Mouse (Mus musculus): ENCODE data around the gene Dock1. TPM values are rescaled to one million over a fixed set of nuclear protein-coding genes. Genes with fewer than 3 reads are reported as not detected.

The Dock1 gene
- polyA plus RNA-seq, 1 experiment = 54.8 TPM

DNA sequence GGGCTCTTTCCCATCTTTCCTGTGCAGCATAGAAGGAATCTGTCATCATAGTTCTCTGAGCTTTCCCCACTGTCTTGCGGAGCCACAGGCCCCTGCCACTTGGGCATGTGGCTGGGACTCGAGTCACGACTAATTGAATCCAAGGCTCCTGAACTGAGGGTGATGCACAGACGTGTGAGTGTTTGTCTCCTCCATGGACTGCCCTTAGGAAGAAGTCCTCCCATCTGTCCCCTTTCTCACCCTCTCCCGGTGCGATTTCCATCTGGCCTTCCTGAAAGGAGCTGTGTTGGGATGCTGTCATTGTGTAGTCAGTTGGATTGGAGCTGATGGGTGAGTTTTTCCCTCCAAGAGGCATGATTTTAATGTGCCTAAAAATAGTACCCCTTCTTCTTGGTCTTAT, 136.3 kb downstream of the Dock1 start:
- no peak overlapping the region for H3K4me3 ChIP-seq (ENCODE audit: low read depth, low read length)
- peaks cover 2% of the 10 kb centered on the region; the same call in 1 of the 2 replicates for H3K36me3 ChIP-seq (ENCODE audit: control insufficient read depth, insufficient read depth, low read length, poor library complexity, severe bottlenecking)
- H3K4me1 ChIP-seq (ENCODE audit: control insufficient read depth, insufficient read depth, low read length) = no peaks in the 10 kb centered on the region
- H3K9ac ChIP-seq (ENCODE audit: low read depth, poor library complexity, severe bottlenecking) = no peak overlapping the region
- TF ChIP-seq POLR2A (IDR thresholded peaks at IDR 0.05; ENCODE audit: insufficient read depth, low read length) (no peak), EP300 (IDR thresholded peaks at IDR 0.05; ENCODE audit: insufficient read depth, low read depth, low read length) (no peak), CTCF (IDR thresholded peaks at IDR 0.05; ENCODE audit: low read depth, low read length) (no peak)
- H3K27ac ChIP-seq (ENCODE audit: insufficient read depth, low read length) = no peak overlapping the region
- no peaks in the 10 kb centered on the region for H3K27me3 ChIP-seq (ENCODE audit: control insufficient read depth, insufficient read depth, low read length, poor library complexity, severe bottlenecking)
- no peaks in the 10 kb centered on the region for H3K9me3 ChIP-seq (replicated peaks; ENCODE audit: control insufficient read depth, insufficient read depth, low read length, poor library complexity, severe bottlenecking)

DNA sequence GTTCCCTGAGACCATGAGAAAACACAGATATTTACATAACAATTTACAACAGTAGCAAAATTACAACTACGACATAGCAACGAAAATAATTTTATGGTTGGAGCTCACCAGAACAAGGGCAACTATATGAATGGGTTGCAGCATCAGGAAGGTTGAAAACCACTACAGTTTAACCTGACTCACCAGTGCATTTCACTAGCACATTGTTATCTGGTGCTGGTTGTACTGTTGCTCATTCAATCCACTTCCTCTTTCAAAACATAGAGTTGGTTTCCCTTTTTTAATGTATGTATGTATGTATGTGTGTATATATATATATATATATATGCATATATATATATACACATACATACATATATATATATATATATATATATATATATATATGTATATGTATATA, 138.0 kb downstream of the Dock1 start:
- Histone ChIP-seq H3K4me3 (ENCODE audit: low read depth, low read length) (no peak overlapping the region), H3K27me3 (ENCODE audit: control insufficient read depth, insufficient read depth, low read length, poor library complexity, severe bottlenecking) (no peaks in the 10 kb centered on the region), H3K9ac (ENCODE audit: low read depth, poor library complexity, severe bottlenecking) (no peak overlapping the region), H3K9me3 (replicated peaks; ENCODE audit: control insufficient read depth, insufficient read depth, low read length, poor library complexity, severe bottlenecking) (no peaks in the 10 kb centered on the region), H3K27ac (ENCODE audit: insufficient read depth, low read length) (no peak overlapping the region), H3K4me1 (ENCODE audit: control insufficient read depth, insufficient read depth, low read length) (no peaks in the 10 kb centered on the region), H3K36me3 (ENCODE audit: control insufficient read depth, insufficient read depth, low read length, poor library complexity, severe bottlenecking) (no peaks in the 10 kb centered on the region; the same call in 1 of the 2 replicates)
- TF ChIP-seq CTCF (IDR thresholded peaks at IDR 0.05; ENCODE audit: low read depth, low read length) (no peak), EP300 (IDR thresholded peaks at IDR 0.05; ENCODE audit: insufficient read depth, low read depth, low read length) (no peak), POLR2A (IDR thresholded peaks at IDR 0.05; ENCODE audit: insufficient read depth, low read length) (no peak)

DNA sequence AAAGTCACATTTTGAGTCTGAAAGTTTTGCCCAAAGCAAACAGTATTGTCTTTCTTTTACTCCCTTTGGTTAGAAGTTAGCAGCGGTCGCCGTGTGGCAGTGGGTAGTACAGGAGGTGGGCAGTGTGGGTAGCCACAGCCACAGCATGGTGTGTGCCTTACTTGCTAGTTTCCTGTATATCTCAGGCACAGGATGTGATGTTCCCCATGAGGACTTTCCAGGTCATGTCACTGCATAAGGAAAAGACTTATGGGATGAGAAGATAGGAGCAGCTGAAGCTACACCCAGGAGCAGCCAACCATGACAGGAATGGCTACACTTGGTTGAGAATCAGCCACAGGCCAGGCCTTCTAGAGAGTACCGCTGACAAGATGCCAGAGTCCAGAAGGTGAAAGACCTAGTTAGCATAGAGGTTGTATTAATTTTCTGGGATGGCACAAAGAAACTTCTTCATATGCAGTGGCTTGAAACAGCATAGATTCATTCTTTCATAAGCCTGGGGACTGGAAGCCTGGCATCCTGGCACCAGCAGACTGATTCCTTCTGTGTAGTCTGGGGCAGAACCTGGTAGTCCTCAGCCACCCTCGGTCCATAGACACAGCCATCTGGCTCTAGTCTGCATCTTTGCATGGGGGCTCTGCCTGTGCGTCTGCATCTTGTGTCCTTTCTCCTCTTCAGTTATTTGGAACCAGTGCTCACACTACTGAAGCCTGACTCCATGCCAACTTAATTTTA, 139.0 kb downstream of the Dock1 start:
- H3K36me3 ChIP-seq (ENCODE audit: control insufficient read depth, insufficient read depth, low read length, poor library complexity, severe bottlenecking) = no peaks in the 10 kb centered on the region; the same call in 1 of the 2 replicates
- H3K9ac ChIP-seq (ENCODE audit: low read depth, poor library complexity, severe bottlenecking) = no peak overlapping the region
- H3K4me1 ChIP-seq (ENCODE audit: control insufficient read depth, insufficient read depth, low read length) = no peaks in the 10 kb centered on the region
- TF ChIP-seq CTCF (IDR thresholded peaks at IDR 0.05; ENCODE audit: low read depth, low read length) (no peak), EP300 (IDR thresholded peaks at IDR 0.05; ENCODE audit: insufficient read depth, low read depth, low read length) (no peak), POLR2A (IDR thresholded peaks at IDR 0.05; ENCODE audit: insufficient read depth, low read length) (no peak)
- no peak overlapping the region for H3K4me3 ChIP-seq (ENCODE audit: low read depth, low read length)
- no peaks in the 10 kb centered on the region for H3K9me3 ChIP-seq (replicated peaks; ENCODE audit: control insufficient read depth, insufficient read depth, low read length, poor library complexity, severe bottlenecking)
- H3K27ac ChIP-seq (ENCODE audit: insufficient read depth, low read length) = no peak overlapping the region
- H3K27me3 ChIP-seq (ENCODE audit: control insufficient read depth, insufficient read depth, low read length, poor library complexity, severe bottlenecking) = no peaks in the 10 kb centered on the region

- Histone ChIP-seq H3K4me3 (ENCODE audit: low read depth, low read length) (no peak overlapping the region), H3K27ac (ENCODE audit: insufficient read depth, low read length) (no peak overlapping the region), H3K27me3 (ENCODE audit: control insufficient read depth, insufficient read depth, low read length, poor library complexity, severe bottlenecking) (no peaks in the 10 kb centered on the region), H3K9me3 (replicated peaks; ENCODE audit: control insufficient read depth, insufficient read depth, low read length, poor library complexity, severe bottlenecking) (no peaks in the 10 kb centered on the region), H3K36me3 (ENCODE audit: control insufficient read depth, insufficient read depth, low read length, poor library complexity, severe bottlenecking) (no peaks in the 10 kb centered on the region), H3K9ac (ENCODE audit: low read depth, poor library complexity, severe bottlenecking) (no peak overlapping the region), H3K4me1 (ENCODE audit: control insufficient read depth, insufficient read depth, low read length) (no peaks in the 10 kb centered on the region)
- TF ChIP-seq CTCF (IDR thresholded peaks at IDR 0.05; ENCODE audit: low read depth, low read length) = no peak
- no peak for TF ChIP-seq POLR2A (IDR thresholded peaks at IDR 0.05; ENCODE audit: insufficient read depth, low read length)
- TF ChIP-seq EP300 (IDR thresholded peaks at IDR 0.05; ENCODE audit: insufficient read depth, low read depth, low read length) = no peak
These were observed 148.0 kb downstream of the Dock1 start for GRCm38 (mm10) chr7:134818471-134818870.

DNA sequence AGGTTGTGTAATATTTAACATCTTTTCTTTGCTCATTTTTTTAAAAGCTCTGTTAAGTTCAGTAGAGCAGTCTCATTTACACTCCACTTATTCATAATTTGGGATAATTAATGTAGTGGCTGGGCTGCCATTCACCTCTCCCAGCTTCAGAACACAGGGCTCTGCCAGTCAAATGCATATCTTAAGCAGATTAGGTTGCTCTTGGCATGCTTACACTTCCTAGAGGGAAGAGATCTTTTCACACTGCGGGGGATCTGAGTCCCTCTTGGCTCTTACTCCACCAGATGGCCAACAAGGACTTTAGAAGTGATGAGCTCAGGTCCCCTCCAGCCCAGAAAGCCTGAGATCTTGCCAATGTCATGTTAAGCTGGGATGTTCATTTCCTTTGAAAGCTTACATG, 150.8 kb downstream of the Dock1 start:
- no peaks in the 10 kb centered on the region for H3K9me3 ChIP-seq (replicated peaks; ENCODE audit: control insufficient read depth, insufficient read depth, low read length, poor library complexity, severe bottlenecking)
- no peak overlapping the region for H3K27ac ChIP-seq (ENCODE audit: insufficient read depth, low read length)
- no peak overlapping the region for H3K4me3 ChIP-seq (ENCODE audit: low read depth, low read length)
- H3K4me1 ChIP-seq (ENCODE audit: control insufficient read depth, insufficient read depth, low read length) = no peaks in the 10 kb centered on the region
- no peaks in the 10 kb centered on the region for H3K36me3 ChIP-seq (ENCODE audit: control insufficient read depth, insufficient read depth, low read length, poor library complexity, severe bottlenecking)
- no peak overlapping the region for H3K9ac ChIP-seq (ENCODE audit: low read depth, poor library complexity, severe bottlenecking)
- TF ChIP-seq CTCF (IDR thresholded peaks at IDR 0.05; ENCODE audit: low read depth, low read length) = no peak
- TF ChIP-seq POLR2A (IDR thresholded peaks at IDR 0.05; ENCODE audit: insufficient read depth, low read length) = no peak
- TF ChIP-seq EP300 (IDR thresholded peaks at IDR 0.05; ENCODE audit: insufficient read depth, low read depth, low read length) = no peak
- H3K27me3 ChIP-seq (ENCODE audit: control insufficient read depth, insufficient read depth, low read length, poor library complexity, severe bottlenecking) = no peaks in the 10 kb centered on the region

DNA sequence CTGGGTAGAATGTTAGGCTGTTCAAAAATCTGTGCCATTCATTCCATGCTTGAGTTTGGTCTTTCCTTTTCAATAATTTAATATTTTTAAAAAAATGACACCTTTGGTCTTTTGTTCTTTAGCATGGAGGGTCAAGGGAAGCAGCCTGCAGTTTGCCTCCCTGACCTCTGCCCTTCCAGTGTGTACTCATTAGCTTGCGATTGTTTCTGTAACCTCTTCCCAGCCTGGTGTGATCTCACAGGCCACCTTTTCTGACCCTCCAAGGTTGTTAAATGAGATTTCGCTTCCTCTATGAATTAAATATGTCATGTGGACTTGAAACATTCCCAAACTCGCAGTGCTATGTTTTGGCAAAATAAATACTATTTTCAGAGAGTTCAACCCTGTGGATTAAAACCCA, 151.6 kb downstream of the Dock1 start:
- H3K9me3 ChIP-seq (replicated peaks; ENCODE audit: control insufficient read depth, insufficient read depth, low read length, poor library complexity, severe bottlenecking) = no peaks in the 10 kb centered on the region
- H3K4me3 ChIP-seq (ENCODE audit: low read depth, low read length) = no peak overlapping the region
- TF ChIP-seq POLR2A (IDR thresholded peaks at IDR 0.05; ENCODE audit: insufficient read depth, low read length) = no peak
- no peak for TF ChIP-seq EP300 (IDR thresholded peaks at IDR 0.05; ENCODE audit: insufficient read depth, low read depth, low read length)
- TF ChIP-seq CTCF (IDR thresholded peaks at IDR 0.05; ENCODE audit: low read depth, low read length) = no peak
- no peak overlapping the region for H3K27ac ChIP-seq (ENCODE audit: insufficient read depth, low read length)
- H3K27me3 ChIP-seq (ENCODE audit: control insufficient read depth, insufficient read depth, low read length, poor library complexity, severe bottlenecking) = no peaks in the 10 kb centered on the region
- no peak overlapping the region for H3K9ac ChIP-seq (ENCODE audit: low read depth, poor library complexity, severe bottlenecking)
- H3K4me1 ChIP-seq (ENCODE audit: control insufficient read depth, insufficient read depth, low read length) = no peaks in the 10 kb centered on the region
- H3K36me3 ChIP-seq (ENCODE audit: control insufficient read depth, insufficient read depth, low read length, poor library complexity, severe bottlenecking) = no peaks in the 10 kb centered on the region
